Mouse (Mus musculus) T-cell, adult 2 months (primary cell): ENCODE results near the gene Rasd1.
"Not testable (repeated sequence)": the region's sequence is repeated elsewhere in the genome, so short reads cannot be mapped to it uniquely, and the experiment has no call there.

Source experiments
- DNase-seq: peaks from one replicate; pipeline ENCODE4 v3.0.0; 2022; ENCODE audit warnings: low spot score

The Rasd1 gene

DNA sequence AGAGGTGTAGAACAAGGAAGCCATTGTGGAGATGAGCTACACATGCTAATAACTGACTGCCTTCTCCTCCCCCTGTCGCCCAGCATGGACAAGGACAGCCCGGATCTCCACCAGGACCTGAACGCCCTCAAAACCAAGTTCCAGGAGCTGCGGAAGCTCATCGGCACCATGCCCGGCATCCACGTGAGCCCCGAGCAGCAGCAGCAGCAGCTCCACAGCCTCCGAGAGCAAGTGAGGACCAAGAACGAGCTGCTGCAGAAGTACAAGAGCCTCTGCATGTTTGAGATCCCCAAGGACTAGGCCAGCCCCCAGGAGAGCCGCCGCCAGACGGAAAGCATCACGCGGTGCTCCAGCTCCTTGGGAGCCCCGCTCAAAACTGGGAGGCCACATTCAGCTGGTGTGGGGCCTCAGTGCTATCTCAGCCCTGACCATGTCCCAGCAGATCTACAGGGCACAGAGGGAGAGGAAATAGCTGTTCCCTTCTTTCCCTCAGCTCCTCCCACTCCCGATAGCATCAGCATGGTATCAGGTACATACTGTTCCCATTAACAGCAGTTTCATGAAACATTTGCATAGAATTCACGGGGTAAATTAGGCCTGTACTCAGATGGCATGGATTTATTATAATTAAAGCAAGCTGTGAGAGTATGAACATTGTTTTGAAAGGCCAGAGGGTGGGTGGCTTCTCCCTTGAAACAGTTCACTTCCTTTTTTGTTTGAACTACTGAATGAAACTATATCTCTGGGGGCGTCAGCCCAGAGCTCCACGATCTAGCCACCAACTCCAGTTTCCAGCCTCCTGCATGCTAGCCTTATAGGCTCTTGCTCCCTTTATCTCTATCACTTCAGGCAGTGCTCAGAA lies 4.0 kb downstream of the Rasd1 start:
- no peak for DNase-seq

DNA sequence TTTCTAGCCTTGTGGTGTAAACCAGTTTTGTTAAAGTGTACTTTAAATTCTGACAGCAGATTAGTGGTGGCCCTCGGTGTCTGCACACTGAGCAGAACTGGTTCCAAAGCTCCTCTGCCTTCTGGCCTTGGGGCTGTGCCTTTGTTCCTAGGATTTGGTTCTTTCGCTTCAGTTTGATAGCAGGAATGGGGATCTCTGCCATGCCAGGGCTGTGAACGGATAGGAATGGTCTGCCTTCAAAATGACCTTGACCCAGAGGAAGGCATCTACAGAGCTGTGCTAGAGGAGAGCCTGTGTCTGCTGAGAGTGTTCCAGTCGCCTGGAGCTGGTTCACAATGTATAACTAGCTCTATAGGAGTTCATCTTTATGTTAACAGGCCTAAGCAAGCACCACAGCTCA lies 5.3 kb downstream of the Rasd1 start:
- no peak for DNase-seq

DNA sequence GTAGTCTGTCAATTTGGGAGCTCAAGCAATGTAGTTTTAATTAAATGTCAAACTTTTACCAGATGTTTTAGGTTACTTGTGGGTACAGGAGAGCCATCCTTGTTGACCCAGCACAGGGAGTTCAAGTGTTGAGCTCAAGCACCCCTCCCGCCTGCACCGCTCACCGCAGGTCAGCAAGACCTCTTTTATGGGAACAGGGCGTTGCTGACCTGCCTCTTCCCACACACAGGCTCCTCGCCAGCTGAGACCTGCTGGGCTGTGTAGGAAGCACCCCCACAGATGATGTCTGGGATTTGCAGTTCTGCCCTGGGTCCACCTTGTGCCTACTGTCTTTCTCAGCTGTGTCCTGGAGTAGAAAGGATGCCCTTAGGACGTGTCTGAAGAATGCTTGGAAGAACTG lies 8.0 kb downstream of the Rasd1 start:
- DNase-seq = no peak

DNA sequence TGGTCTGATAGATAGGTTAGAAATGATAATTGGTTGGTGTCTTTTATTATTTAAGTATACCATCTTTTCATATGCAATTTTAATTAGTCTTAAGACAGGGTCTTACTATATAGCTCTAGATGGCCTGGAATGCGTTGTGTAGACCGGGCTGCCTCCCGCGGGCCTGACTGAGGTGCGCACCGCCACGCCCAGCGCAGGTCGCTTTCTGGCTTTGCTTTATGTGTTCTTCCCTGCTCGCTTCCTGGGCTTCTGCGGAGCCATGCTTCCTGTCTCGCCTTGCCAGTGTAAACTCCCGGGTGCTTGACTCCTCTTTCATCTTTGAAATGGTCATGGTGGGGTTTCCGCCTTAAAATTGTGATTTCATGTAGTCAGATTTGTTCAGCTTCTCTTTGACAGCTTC lies 11.9 kb downstream of the Rasd1 start:
- no peak for DNase-seq

DNA sequence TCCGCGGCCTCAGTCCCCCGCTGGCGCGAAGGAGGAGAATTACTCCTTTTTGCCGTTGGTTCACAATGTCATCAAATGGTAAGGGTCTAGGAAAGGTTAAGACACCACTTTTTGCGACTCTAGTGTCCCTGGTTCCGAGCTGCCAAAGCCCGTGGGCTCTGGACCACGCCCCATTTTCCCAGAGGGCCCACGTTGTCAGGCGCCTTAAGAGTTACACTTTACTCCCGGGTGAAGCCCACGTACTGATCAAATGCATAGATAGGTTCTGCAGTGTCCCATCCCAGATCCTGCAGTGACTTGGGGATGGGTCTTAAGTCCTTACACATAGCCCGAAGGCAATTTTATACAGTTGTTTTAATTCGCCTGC lies 16.4 kb downstream of the Rasd1 start:
- DNase-seq = no peak

DNA sequence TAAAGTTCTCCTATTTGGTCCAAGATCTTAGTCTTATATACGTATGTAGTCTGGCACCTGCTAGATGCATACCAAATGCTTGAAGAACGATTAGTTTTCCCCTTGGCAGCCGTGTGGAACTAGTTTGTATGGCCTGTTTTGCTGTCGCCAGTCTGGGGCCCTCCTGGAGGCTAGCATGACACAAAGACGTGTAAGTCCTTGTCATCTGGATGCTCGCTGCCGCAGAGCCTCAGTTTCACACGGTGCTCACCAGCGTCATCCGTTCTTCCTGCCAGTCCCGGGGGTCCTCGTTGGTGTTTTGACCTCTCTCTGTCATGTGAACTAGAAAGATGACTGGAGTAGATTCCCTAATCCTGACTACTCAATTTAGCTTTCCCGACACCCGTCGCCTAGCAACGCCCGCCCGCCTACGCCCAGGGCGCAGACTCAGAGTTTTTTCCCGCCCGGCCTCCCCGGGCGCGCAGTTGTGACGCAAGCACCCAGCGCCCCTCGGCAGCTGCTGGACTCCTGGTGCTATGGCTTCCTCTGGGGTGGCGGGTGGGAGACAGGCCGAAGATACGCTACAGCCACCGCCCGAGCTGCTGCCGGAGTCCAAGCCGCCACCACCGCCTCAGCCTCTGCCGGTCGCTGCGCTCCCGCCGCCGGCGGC lies 16.9 kb downstream of the Rasd1 start, which contains the start of gene Med9:
Med9 (plus strand) TSS at position 455 of the 649 bp plus-strand sequence.
- DNase-seq = peak; percentile 89

DNA sequence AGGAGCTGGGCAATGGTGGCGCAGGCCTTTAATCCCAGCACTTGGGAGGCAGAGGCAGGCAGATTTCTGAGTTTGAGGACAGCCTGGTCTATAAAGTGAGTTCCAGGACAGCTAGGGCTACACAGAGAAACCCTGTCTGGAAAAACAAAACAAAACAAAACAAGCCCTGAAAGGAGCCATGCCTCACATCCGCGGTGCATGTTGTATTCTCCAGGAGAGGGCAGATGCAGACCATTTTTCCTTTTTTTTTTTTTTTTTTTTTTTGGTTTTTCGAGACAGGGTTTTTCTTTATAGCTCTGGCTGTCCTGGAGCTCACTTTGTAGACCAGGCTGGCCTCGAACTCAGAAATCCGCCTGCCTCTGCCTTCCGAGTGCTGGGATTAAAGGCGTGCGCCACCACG lies 19.9 kb downstream of the Rasd1 start:
- not testable (repeated sequence) for DNase-seq

DNA sequence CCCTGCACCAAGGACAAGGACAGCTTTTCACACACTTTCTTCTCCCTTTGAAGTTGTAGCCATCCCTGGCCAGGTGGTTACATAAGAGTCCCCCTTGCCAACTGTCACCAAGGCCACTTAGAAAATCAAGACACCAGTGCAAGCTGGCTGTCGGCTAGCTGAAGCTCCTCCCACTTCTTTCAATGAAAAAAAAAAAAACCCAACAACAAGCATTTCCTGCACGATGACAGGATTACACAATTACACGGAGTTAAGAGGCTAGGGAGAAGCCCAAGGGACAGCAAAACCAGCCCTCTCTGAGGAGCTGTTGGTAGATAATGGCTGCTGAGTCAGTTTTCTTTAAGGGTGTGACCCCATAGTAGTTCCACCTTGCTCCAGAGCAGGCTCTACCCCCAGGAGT lies 23.4 kb downstream of the Rasd1 start:
- DNase-seq = no peak

DNA sequence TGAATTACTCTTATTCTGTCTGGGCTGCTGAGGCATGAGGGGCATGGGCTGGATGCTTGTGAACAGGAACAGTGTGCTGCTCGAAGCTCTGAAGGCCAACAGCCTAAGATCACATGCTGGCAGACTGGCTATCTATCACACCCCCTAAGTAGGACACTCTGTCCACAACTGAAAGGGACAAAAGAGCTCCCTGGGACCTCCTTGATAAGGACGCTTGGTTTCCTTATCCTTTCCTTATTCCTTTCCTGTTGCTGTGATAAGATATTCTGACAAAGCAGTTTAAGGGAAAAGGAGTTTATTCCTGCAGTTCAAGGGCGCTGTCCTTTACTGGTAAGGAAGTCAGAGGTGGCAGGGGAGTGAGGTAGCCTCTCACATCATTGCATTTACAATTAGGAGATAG lies 24.1 kb downstream of the Rasd1 start:
- DNase-seq = no peak

DNA sequence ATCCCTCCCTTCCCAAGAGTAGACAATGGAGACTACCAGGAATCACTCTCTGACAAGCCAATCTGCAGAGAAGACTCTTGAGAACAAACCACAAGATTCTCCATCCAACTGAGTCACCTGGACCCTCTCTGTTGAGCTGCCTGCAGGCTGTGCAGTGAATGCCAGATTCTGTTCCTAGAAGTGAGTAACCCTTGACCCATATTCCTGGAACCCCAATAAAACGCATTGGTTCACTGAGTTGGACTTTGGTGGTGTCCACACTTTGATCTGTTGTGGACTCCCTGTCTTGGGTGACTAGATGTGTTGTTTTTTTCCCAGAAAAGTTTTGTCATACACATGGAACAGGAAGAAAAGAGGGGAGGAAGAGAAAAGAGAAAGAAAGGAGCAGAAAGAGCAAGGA lies 24.9 kb downstream of the Rasd1 start:
- DNase-seq = no peak

DNA sequence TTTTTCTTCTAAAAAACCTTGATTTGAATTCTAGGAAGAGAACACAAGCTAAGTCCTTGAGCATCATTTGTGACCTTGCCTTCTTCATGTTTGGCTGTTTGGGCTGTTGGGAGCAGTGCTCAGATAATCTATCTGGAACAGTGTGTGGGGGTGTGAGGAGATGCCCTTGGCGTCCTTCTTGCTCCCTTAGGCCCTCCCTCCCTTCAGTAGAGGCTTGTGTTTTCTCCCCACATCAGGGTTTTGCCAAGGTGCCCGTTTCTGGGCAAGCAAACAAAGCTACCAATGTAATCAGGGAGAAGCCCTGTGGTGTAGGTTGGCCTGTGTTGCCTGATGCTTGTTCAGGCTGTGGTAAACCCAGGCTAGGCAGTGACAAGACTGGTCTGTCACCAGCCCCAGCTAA lies 27.1 kb downstream of the Rasd1 start:
- DNase-seq = no peak

DNA sequence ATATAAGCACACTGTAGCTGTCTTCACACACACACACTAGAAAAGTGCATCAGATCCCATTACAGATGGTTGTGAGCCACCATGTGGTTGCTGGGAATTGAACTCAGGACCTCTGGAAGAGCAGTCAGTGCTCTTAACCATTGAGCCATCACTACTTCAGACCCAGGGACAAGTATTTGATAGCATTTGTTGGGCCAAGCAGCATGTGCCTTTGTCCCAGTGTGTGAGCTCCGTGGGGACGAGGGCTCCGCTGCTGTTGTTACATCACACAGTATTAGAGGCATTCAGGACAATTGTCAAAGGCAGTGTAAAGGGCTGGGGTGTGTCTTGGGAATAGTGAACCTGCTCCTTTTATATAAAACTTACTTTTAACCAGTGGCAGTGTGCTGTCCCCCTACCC lies 27.7 kb downstream of the Rasd1 start:
- DNase-seq = no peak

DNA sequence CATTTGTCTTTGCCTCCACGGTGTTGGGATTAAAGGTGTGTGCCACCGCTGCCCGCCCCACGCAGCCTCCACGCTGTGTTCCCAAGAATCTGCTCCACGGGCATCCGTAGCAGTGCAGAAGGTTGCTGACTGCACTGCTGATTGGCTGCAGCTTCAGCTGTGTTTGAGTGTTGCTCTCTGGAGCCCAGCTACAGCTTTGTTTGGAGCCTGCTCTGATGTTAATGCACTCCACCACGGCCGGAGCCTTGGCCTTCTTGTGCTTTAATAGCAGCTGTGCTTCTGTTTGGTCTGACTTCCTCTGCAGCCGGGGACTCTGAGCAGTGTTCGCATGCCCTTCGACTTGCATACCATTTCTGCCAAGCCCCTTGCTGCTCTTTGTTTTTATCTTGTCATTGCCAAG lies 30.8 kb downstream of the Rasd1 start:
- DNase-seq = no peak

DNA sequence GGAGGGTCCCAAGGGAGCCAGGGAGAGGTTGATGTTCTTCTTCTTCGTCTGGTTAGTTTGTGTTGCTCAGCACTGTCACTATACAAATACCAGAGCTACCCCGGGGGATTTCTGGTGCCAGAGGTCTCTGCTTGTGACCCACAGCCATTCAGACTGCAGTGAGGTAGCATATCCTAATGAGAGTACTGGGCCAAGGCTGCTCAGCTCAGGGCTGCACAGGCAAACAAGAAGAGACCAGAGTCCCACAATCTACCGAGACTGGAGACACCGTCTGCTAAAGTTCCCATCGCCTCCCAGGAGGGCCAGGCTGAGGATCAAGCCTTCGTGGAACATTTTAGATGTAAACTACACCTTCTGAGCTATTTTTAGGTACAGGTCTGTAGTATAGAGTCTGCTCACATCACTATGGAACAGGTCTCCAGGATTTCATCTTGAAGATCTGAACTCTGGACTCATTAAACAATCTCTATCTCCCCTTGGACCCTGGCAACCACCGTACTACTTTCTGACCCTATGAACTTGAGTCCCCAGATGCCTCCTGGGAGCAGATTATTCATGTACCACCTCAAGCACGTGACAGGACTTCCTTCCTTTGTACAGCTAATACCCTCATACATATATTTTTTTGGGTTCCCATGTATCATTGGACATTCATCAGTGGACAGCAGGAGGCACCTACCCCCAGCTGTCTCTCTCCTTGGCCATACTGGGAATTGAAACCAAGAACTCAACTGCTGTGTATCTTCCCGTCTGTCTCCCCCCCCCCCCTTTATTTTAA lies 32.0 kb downstream of the Rasd1 start:
- DNase-seq = no peak

DNA sequence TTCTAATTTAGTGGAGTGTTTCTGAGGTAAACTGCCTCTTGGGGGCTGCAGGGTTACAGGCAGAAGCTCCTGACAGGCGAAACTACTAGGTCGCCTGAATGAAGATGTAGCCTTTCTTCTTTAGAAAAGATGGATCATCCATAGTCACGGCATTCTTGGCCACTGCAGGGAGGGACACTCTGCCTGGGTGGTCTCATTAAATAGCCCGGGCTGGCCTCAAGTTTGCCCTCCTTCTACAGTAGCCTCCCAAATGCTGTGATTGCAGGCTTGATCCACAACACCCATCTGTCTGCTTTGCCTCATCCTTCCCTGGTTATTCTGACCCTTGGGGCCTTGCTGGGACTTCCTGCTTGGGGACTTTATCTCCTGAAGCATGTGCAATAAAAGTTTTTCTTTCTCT lies 34.7 kb downstream of the Rasd1 start:
- no peak for DNase-seq

DNA sequence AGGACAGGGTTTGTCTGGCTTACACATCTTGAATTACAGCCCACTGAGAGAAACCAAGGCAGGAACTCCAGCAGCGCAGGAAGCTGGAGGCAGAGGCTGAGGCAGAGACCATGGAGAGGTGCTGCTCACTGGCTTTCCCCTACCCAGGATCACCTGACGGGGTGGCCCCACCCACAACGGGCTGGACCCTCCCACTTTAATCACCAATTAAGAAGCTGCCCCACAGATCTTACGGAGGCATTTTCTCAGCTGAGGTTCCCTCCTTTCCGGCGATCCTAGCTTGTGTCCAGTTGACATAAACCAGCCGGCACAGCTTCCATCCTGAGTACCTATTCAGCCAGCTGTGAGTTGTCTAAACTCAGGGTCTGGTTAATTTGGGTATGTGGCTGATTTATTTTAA lies 43.5 kb downstream of the Rasd1 start:
- DNase-seq = no peak

DNA sequence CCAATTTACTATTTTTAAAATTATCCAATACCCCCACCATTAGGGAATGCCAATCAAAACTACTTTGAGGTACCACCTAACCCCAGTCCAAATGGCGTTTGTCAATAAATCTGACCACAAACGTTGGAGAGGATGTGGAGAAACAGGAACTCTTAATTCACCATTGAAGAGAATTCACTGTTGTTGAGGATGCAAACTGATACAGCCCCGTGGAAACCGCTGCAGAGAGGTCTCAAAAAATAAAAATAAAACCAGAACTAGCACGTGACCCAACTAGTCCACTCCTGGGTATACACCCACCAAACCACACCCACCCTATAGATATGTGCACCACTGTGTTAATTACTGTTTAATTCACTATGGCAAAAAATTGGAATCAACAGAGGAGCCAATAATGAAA lies 44.4 kb downstream of the Rasd1 start:
- no peak for DNase-seq

DNA sequence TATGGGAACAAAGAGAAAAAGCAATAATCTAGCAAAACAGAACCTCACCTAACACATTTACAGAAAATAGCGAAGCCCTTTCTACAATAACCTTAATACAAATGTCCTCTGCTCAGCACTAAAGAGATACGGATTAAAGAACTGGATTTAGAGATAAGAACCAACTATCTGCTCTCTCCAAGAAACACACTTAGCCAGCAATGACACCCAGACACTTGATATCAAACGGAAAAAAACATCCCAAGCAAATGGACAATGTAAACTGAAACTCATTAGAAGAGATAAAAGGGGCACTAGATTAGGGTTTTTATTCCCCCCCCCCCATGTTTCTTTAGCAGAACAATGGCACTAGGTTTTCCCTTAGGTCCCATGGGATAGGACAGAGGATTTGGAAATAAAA lies 45.3 kb downstream of the Rasd1 start:
- no peak for DNase-seq

DNA sequence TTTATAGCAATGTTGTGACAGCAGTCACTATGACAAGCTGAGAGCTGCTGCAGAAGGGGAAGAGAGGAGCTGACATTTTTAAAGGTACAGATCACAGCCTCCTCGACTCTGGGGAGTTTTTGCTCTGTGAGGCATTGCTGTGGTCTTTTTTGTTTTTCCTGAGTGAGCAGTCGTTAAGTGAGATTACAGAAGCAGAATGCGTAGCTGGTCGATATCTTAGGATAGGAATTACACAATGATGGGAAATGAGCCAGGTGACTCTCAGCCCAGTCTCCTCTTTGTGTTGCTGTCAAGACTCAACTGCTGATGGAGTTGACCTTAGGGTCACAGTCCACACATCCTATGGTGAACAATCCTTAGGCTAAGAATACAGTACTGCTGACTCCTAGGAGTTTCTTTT lies 46.7 kb downstream of the Rasd1 start:
- no peak for DNase-seq

DNA sequence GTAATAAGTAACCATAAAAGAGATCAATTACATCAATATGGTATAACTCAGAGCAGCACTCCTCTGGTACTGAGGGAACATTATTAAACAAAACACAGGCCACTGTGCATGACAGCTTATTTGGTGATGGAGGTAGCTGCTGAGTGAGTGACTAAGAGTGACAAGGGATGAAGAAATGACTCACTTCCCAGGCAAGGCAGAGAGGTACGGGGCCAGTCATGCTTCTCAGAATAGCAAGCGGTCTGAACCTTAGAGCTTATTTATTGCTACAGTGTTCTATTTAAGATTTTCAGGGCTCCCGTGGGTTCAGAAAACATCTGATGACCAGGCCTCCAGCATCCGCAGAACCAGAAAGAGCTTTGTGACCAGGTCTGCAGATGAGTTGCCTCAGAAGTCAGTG lies 51.0 kb downstream of the Rasd1 start:
- no peak for DNase-seq
